Mouse (Mus musculus) intestine, embryonic 14.5 days (tissue): ENCODE data around the gene Nt5c3b. TPM values are rescaled to one million over a fixed set of nuclear protein-coding genes. Genes with fewer than 3 reads are reported as not detected.

Source experiments
- ATAC-seq: fragments of 200-750 bp; cut with Nextera tagmentation; replicated peaks from 2 replicates; pipeline ENCODE4 v1.8.0; 2017; ENCODE audit warnings: low read depth, moderate number of reproducible peaks, moderate TSS enrichment, moderate library complexity; ENCODE audit not compliant: low FRiP score, low TSS enrichment
- DNase-seq: peaks from one replicate; pipeline ENCODE4 v3.0.0-alpha.2; 2018; ENCODE audit warnings: low spot score
- H3K27ac ChIP-seq: fragments of 300-500 bp; sonication (generic); 2 replicates; pipeline ENCODE4 v1.5.1; 2014; ENCODE audit warnings: low read depth, mild to moderate bottlenecking, control low read depth
- H3K27me3 ChIP-seq: fragments of 300-500 bp; sonication (generic); replicated peaks from 2 replicates; pipeline ENCODE4 v1.6.1; 2014; ENCODE audit warnings: low read length, control low read depth; ENCODE audit not compliant: control insufficient read depth, insufficient read depth
- H3K36me3 ChIP-seq: fragments of 300-500 bp; sonication (generic); 2 replicates; pipeline ENCODE4 v1.6.1; 2014; ENCODE audit warnings: low read length, control low read depth; ENCODE audit not compliant: control insufficient read depth, insufficient read depth
- H3K4me1 ChIP-seq: fragments of 300-500 bp; sonication (generic); replicated peaks from 2 replicates; pipeline ENCODE4 v1.6.1; 2014; ENCODE audit warnings: low read length, control low read depth, mixed read lengths; ENCODE audit not compliant: control insufficient read depth, insufficient read depth
- H3K4me2 ChIP-seq: fragments of 300-500 bp; sonication (generic); 2 replicates; pipeline ENCODE4 v1.6.1; 2014; ENCODE audit warnings: low read length
- H3K4me3 ChIP-seq: fragments of 300-500 bp; sonication (generic); 2 replicates; pipeline ENCODE4 v1.5.1; 2014; ENCODE audit warnings: low read depth, low read length, control low read depth, mixed read lengths
- H3K9ac ChIP-seq: fragments of 300-500 bp; sonication (generic); 2 replicates; pipeline ENCODE4 v1.6.1; 2014; ENCODE audit warnings: mild to moderate bottlenecking, low read length
- H3K9me3 ChIP-seq: fragments of 300-500 bp; sonication (generic); 2 replicates; pipeline ENCODE4 v1.6.1; 2016; ENCODE audit warnings: low read length, control low read depth; ENCODE audit not compliant: control insufficient read depth
- WGBS: fragments of 180-500 bp; shearing (Covaris S2); extraction: QIAGEN DNeasy Blood & Tissue Kit; methylation state at CpG from one replicate; pipeline ENCODE4 v1.1.7; 2014; 5-methylcytosine and 5-hydroxymethylcytosine counted together
- polyA plus RNA-seq: library from polyadenylated mRNA; unstranded; fragments of >200 nt; fragmentation: Nextera tagmentation; extraction: Ambion mirVana; gene quantifications from 2 replicates; pipeline ENCODE4 v1.2.1, GENCODE M21; 2014

The Nt5c3b gene
- polyA plus RNA-seq, 1 experiment from 2014 or later: 117 TPM

DNA sequence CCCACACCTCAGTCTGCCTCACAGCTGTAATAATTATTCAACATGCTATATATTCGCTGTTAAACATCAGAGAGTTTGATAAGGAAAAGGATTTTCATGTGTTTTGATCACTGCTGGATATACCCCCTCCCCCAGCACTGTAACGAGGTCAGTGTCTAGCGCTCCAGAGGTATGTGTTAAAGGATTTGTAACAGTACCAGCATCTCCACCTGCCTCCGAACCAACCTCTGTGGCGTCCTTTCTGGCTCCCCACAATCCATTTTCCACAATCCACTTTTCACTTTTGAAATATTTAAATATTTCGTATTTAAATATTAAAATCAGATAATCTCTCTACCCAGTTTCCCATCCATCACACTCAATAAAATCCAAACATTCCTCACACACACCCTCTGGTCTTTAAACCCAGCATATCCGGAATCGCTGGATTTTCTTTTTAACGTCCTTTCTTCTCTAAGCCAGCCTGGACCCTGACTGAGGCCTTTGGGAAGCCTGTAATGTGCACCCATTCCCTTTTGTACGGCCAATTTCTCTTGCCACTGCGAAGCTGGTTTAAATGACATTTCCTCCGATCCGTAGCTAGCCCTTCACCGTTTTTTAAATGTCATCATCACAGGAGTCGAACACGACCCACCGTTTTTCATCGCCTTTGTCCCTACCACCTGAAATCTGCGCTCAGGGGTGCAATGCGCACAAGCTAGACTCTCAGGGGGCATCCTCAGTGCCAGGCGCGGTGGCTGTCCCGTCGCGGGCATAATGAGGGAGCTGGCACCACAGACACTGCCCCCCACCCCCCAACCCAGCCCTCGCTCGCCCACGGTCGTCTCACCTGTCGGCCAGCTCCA is 30.0 kb upstream of the Nt5c3b start:
- peak; percentile 61 for DNase-seq
- Histone ChIP-seq H3K9me3 (no peaks in the 10 kb centered on the region), H3K4me2 (peak overlapping the region; percentile 93), H3K27me3 (no peaks in the 10 kb centered on the region), H3K4me3 (peak overlapping the region; percentile 78), H3K27ac (no peak overlapping the region), H3K9ac (peak overlapping the region; percentile 83), H3K36me3 (peaks cover 9% of the 10 kb centered on the region), H3K4me1 (peaks cover 11% of the 10 kb centered on the region)
- WGBS: 3% methylated on average over 30 of the region's 30 CpGs
- 0 out of 2 replicates have a peak, but pooled peaks have one; percentile 5 for ATAC-seq

DNA sequence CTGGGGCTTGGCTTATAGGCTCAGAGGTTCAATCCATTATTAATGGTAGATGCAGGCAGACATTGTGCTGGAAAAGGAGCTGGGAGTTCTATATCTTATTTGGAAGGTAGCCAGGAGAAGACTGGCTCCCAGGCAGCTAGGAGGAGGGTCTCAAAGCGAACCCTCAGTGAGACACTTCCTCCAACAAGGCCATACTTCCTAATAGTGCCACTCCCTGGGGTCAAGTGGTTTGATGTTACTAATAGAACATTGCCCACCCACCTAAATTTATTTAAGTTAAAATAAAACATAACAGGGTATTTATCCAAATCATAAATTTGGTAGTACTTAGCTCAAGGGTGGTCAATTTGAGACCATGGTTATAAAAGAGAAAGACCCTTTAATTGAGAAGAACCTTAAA is 24.2 kb upstream of the Nt5c3b start:
- ATAC-seq: no peak
- H3K4me3 ChIP-seq: no peak overlapping the region
- no peak overlapping the region for H3K4me2 ChIP-seq
- no peaks in the 10 kb centered on the region for H3K9me3 ChIP-seq
- H3K9ac ChIP-seq: no peak overlapping the region
- no peaks in the 10 kb centered on the region for H3K27me3 ChIP-seq
- peaks cover 6% of the 10 kb centered on the region for H3K4me1 ChIP-seq
- no peak for DNase-seq
- WGBS: 61% methylated on average over 1 of the region's 1 CpGs
- H3K36me3 ChIP-seq: peaks cover 25% of the 10 kb centered on the region
- H3K27ac ChIP-seq: no peak overlapping the region

DNA sequence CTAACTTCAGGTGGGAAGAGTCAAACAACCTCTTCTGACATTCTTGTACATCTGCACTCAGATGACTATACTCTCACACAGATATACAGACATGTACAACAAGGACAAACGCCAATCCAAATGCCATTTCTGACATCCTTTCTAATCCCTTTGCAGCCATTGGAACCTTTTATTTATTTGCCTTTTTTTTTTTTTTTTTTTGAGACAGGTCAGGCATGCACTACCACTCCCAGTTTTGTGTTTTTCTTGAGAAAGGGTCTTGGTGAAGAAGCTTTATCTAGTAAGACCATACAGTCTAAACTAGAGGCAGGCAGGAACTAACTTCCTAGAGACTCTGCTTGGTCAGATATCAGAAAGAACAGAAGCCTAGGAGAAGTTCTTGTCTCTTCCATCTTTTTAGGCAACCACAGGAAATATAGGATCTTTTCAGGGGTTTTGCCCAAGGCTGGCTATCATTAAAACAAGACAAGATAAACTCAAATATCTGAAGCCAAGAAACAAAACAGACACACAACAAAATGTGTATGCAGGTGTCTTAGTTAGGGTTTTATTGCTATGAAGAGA is 23.7 kb upstream of the Nt5c3b start:
- ATAC-seq (no peak), DNase-seq (no peak)
- Histone ChIP-seq H3K27me3 (no peaks in the 10 kb centered on the region), H3K4me3 (no peak overlapping the region), H3K27ac (no peak overlapping the region), H3K4me1 (peaks cover under 1% of the 10 kb centered on the region; the same call in 1 of the 2 replicates), H3K36me3 (peaks cover 25% of the 10 kb centered on the region), H3K4me2 (no peak overlapping the region), H3K9ac (no peak overlapping the region), H3K9me3 (no peaks in the 10 kb centered on the region)
- WGBS: 90% methylated on average over 1 of the region's 1 CpGs

DNA sequence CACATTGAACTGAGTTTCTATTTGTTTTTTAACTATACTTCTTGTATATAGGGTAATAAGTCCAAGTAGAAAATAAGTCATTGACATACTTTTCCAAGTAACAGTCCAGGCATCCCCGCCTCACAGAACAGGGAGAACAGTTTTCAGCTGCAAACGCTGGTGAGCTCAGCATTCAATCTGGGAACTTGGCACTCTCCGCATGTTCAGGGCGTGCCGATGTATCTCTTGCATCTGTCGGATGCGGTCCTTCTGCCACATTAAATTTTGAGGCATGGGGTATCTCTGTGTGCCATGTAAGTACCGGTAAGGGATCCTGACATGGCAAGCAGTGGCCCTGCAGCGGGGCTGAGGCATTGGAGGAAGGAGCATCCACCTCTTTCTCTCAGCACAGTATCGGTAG is 21.1 kb upstream of the Nt5c3b start:
- no peaks in the 10 kb centered on the region for H3K27me3 ChIP-seq
- H3K4me2 ChIP-seq: no peak overlapping the region
- WGBS: 92% methylated on average over 10 of the region's 10 CpGs
- no peak overlapping the region for H3K9ac ChIP-seq
- H3K27ac ChIP-seq: no peak overlapping the region
- peaks cover 32% of the 10 kb centered on the region for H3K36me3 ChIP-seq
- no peaks in the 10 kb centered on the region for H3K9me3 ChIP-seq
- H3K4me3 ChIP-seq: no peak overlapping the region
- ATAC-seq (no peak), DNase-seq (no peak)
- no peaks in the 10 kb centered on the region for H3K4me1 ChIP-seq

DNA sequence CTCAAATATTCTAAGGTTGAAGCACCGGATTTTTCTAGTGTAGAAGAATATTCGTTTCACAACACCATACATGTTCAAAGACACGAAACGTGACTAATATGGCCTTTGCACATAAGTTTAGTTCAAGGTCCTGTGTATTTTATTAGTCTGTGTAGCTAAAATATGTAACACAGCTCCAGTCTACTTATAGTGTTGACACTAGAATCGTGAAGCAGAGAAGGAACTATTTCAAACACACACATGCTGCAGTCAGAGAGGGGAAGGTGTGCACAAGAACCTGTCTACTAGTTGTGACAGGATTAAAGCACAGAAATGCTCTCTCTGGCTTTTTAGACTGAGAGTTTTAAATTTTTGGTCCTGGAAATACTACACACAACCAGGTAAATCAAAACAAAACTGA is 16.1 kb upstream of the Nt5c3b start:
- no peak overlapping the region for H3K4me3 ChIP-seq
- H3K9ac ChIP-seq: no peak overlapping the region
- no peak overlapping the region for H3K27ac ChIP-seq
- H3K27me3 ChIP-seq: no peaks in the 10 kb centered on the region
- ATAC-seq (no peak), DNase-seq (no peak)
- H3K4me2 ChIP-seq: no peak overlapping the region
- no peaks in the 10 kb centered on the region for H3K9me3 ChIP-seq
- WGBS: 81% methylated on average over 5 of the region's 5 CpGs
- no peaks in the 10 kb centered on the region for H3K4me1 ChIP-seq
- peaks cover 29% of the 10 kb centered on the region for H3K36me3 ChIP-seq

DNA sequence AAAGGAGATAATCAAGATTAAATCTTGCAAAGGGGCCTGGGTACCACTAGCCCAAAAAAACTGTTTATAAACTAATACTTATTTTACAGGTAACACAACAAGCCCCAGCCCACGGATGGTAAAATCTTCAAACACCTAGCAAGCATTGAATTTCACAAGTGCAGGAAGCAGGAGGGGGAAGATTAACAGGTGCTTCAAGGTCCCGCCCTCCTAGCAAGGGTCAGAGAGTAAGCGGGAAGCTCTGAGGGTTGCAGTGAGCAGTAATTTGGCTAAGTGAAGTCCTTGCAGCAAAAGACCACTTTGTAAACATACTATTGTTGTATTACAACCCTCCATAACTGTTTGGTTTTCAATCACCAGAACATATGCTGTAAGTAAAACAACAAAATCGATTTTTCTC is 15.6 kb upstream of the Nt5c3b start:
- Histone ChIP-seq H3K9ac (no peak overlapping the region), H3K4me2 (no peak overlapping the region), H3K4me3 (no peak overlapping the region), H3K27ac (no peak overlapping the region), H3K9me3 (no peaks in the 10 kb centered on the region), H3K4me1 (no peaks in the 10 kb centered on the region), H3K27me3 (no peaks in the 10 kb centered on the region), H3K36me3 (peaks cover 24% of the 10 kb centered on the region)
- 70% methylated on average over 4 of the region's 4 CpGs for WGBS
- DNase-seq (no peak), ATAC-seq (no peak)

DNA sequence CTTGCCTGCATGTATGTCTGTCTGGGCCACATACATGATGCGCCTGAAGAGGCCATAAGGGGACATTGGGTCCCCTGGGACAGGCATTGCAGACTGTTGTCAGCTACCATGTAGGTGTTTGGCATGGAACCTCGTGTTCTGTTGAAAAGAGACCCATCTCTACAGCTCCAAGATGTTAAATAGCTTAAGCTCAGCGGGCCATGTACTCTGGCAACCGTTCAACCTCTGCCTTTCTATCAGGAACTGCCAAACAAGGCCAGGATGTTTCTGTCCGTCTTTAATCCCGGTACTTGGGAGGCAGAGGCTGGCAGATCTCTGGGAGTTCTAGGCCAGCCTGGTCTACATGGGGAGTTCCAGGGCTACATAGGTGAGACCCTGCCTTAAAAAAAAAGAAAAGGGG is 1.0 kb upstream of the Nt5c3b start:
- DNase-seq (no peak), ATAC-seq (no peak)
- Histone ChIP-seq H3K4me2 (no peak overlapping the region), H3K27ac (no peak overlapping the region), H3K9me3 (no peaks in the 10 kb centered on the region), H3K4me3 (no peak overlapping the region), H3K9ac (no peak overlapping the region), H3K36me3 (peaks cover 13% of the 10 kb centered on the region; the same call in 1 of the 2 replicates), H3K4me1 (peaks cover 6% of the 10 kb centered on the region; the same call in 1 of the 2 replicates), H3K27me3 (no peaks in the 10 kb centered on the region)
- 88% methylated on average over 6 of the region's 6 CpGs for WGBS

DNA sequence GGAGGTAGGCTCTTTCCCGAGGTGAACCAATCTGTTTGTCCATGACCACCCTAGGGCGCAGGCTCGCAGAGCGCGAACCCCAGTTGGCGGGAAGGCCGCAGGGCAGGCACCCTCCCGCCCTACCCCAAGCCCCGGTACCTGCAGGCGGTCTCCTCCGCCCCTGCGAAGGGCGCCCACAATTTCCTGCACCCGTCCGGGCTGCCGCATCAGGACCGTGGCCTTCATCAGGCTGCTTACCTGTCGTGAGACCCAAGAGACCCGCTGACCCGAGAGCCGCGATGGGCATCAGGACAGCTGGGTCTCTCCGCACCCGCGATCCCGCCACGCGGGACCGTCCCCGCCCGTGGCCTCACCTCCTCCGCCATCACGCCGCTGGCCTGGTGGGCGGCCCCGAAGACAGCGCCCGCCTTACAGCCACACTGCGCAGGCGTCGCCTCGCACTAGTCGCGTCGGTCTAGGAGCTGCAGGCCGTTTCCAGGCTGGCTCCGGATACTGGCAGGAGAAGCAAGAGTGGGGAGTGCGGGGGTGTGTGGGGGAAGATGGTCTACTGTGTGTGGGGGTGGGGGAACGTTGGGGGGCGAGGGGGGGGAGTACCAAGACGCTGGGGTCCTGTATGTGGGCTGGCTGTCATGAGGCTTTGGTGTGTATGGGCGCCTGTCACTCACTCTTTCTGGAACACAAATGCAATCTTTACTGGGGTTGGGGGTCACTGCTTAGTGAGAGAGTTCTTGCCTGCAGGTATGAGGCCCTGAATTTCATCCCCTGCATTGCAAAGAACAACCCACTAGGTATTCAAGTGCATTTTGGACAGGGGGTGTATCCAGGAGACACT is 701 bp downstream of the Nt5c3b start:
- Histone ChIP-seq H3K27me3 (no peaks in the 10 kb centered on the region), H3K9me3 (no peaks in the 10 kb centered on the region), H3K36me3 (peaks cover 30% of the 10 kb centered on the region; the same call in 1 of the 2 replicates), H3K9ac (peak overlapping the region; percentile 90), H3K4me1 (peaks cover 6% of the 10 kb centered on the region; the same call in 1 of the 2 replicates), H3K4me3 (peak overlapping the region; percentile 92), H3K27ac (peak overlapping the region; percentile 67; the same call in 1 of the 2 replicates), H3K4me2 (peak overlapping the region; percentile 70)
- peak; percentile 97 for ATAC-seq
- 2% methylated on average over 51 of the region's 52 CpGs for WGBS
- DNase-seq: peak; percentile 86
